8 mouse cellular contexts compared by ENCODE assay signal in the genomic region with DNA sequence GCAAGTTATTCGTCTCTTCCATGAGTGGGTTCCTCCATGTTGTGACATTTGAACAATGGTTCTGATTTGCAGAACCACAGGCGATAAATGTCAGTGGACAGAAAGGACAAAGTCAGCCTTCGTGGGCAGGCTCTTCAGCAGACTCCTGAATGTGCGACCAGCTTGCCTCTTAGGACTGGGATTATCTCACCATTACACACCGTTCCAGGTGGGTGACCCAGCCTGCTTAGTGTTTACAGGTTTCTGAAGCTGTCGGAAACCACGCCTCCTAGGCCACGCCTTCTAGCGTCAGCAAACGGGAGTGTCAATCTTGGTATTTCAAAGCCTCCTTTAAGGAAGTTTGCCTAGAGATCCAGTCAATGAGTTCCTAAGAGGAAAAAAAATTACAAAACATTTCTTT. TPM values are rescaled to one million over a fixed set of nuclear protein-coding genes. Genes with fewer than 3 reads are reported as not detected.
DNase-seq lines count a peak whose midpoint lies in the region; ATAC-seq and TF ChIP-seq lines count a peak whose summit lies in the region.

No protein-coding gene starts in this region.

- POLR2A ChIA-PET in Patski (lab: Charles Lee): no interaction called here

- no peak for TF ChIP-seq CTCF in Patski (IDR thresholded peaks at IDR 0.05)
- no peak; the same call in 1 of the 2 replicates for TF ChIP-seq CTCF in cerebellum, adult 2 months (IDR thresholded peaks at IDR 0.05; ENCODE audit: borderline replicate concordance, insufficient read depth, low read depth, low read length)

- H3K9ac ChIP-seq in forebrain, embryonic 16.5 days (replicated peaks; ENCODE audit: low read depth, low read length): peak overlapping the region; percentile 97
- peak overlapping the region; percentile 93 for H3K9ac ChIP-seq in hindbrain, embryonic 11.5 days (ENCODE audit: low read depth, low read length)

- peak; percentile 28; the same call in 1 of the 2 replicates for TF ChIP-seq POLR2A in cerebellum, adult 2 months (IDR thresholded peaks at IDR 0.05; ENCODE audit: borderline replicate concordance, insufficient read depth, low read length)

- no peaks in the 10 kb centered on the region for H3K27me3 ChIP-seq in Patski
- H3K27me3 ChIP-seq in cerebellum, adult 2 months (ENCODE audit: control insufficient read depth, insufficient read depth, low read length): no peaks in the 10 kb centered on the region
- no peaks in the 10 kb centered on the region for H3K27me3 ChIP-seq in forebrain, embryonic 16.5 days (replicated peaks; ENCODE audit: control insufficient read depth, insufficient read depth, low read length)
- no peaks in the 10 kb centered on the region for H3K27me3 ChIP-seq in hindbrain, embryonic 11.5 days (ENCODE audit: control insufficient read depth, insufficient read depth, low read length)

- peak overlapping the region; percentile 88 for H3K4me2 ChIP-seq in forebrain, embryonic 16.5 days (ENCODE audit: low read length)
- H3K4me2 ChIP-seq in hindbrain, embryonic 11.5 days (replicated peaks; ENCODE audit: low read depth, low read length): peak overlapping the region; percentile 78

- ATAC-seq in Patski: peak; percentile 11
- peak; percentile 14; the same call in 1 of the 2 replicates for ATAC-seq in forebrain, embryonic 16.5 days
- ATAC-seq in hindbrain, embryonic 11.5 days (ENCODE audit: low FRiP score): peak; percentile 28; the same call in 1 of the 2 replicates

- CTCF ChIA-PET in Patski (lab: Charles Lee): no interaction called here

- no peaks in the 10 kb centered on the region; the same call in 1 of the 2 replicates for H3K36me3 ChIP-seq in forebrain, embryonic 16.5 days (ENCODE audit: control insufficient read depth, insufficient read depth)
- H3K36me3 ChIP-seq in hindbrain, embryonic 11.5 days (ENCODE audit: control insufficient read depth, insufficient read depth, low read length): no peaks in the 10 kb centered on the region
- H3K36me3 ChIP-seq in macrophage (ENCODE audit: inconsistent target): no peaks in the 10 kb centered on the region; the same call in 1 of the 2 replicates

- no peak for DNase-seq in Patski (ENCODE audit: low read depth, low spot score)
- DNase-seq in cerebellum, adult 2 months: peak; percentile 62 to 66
- DNase-seq in hindbrain, embryonic 11.5 days (ENCODE audit: low spot score): peak; percentile 77
- DNase-seq in layer of hippocampus, postnatal 25 days (ENCODE audit: extremely low spot score in 1 of 2, low spot score in 1 of 2): peak; percentile 15 to 35
- DNase-seq in right cerebral cortex, postnatal 10 days (ENCODE audit: low spot score in 2 of 2): peak; percentile 53 to 56
- DNase-seq in Muller cell, postnatal 12 days (ENCODE audit: inconsistent ontology term): no peak

- H3K27ac ChIP-seq in cerebellum, adult 2 months (ENCODE audit: insufficient read depth, low read length): peak overlapping the region; percentile 86
- H3K27ac ChIP-seq in forebrain, embryonic 16.5 days (ENCODE audit: low read length): peak overlapping the region; percentile 91
- H3K27ac ChIP-seq in hindbrain, embryonic 11.5 days (ENCODE audit: low read depth, low read length): peak overlapping the region; percentile 93
- H3K27ac ChIP-seq in macrophage: peak overlapping the region; percentile 64

- H3K4me1 ChIP-seq in cerebellum, adult 2 months (ENCODE audit: control insufficient read depth, insufficient read depth, low read length): peaks cover 5% of the 10 kb centered on the region
- peaks cover 21% of the 10 kb centered on the region for H3K4me1 ChIP-seq in forebrain, embryonic 16.5 days (replicated peaks; ENCODE audit: control insufficient read depth, insufficient read depth, low read length)
- H3K4me1 ChIP-seq in hindbrain, embryonic 11.5 days (replicated peaks; ENCODE audit: control insufficient read depth, insufficient read depth, low read length): no peaks in the 10 kb centered on the region

- peak overlapping the region; percentile 92 for H3K4me3 ChIP-seq in cerebellum, adult 2 months (replicated peaks; ENCODE audit: insufficient read depth, low read depth, low read length)
- peak overlapping the region; percentile 93 for H3K4me3 ChIP-seq in forebrain, embryonic 16.5 days (replicated peaks; ENCODE audit: low read length)
- H3K4me3 ChIP-seq in hindbrain, embryonic 11.5 days (ENCODE audit: low read depth, low read length): peak overlapping the region; percentile 88
- H3K4me3 ChIP-seq in macrophage (ENCODE audit: inconsistent target): peak overlapping the region; percentile 42

- no peaks in the 10 kb centered on the region for H3K9me3 ChIP-seq in forebrain, embryonic 16.5 days (ENCODE audit: control insufficient read depth, low read length)
- no peaks in the 10 kb centered on the region for H3K9me3 ChIP-seq in hindbrain, embryonic 11.5 days (ENCODE audit: control insufficient read depth, low read length)

- WGBS in cerebellum, adult 2 months: 3% methylated on average over 10 of the region's 10 CpGs
- WGBS in forebrain, embryonic 16.5 days: under 1% methylated on average over 10 of the region's 10 CpGs
- WGBS in hindbrain, embryonic 11.5 days: 2% methylated on average over 10 of the region's 10 CpGs
- 1% methylated on average over 10 of the region's 10 CpGs for WGBS in macrophage (ENCODE audit: missing documents)

- H3K79me2 ChIP-seq in macrophage (ENCODE audit: inconsistent target): peaks cover 39% of the 10 kb centered on the region

- in situ Hi-C loops in Patski (cut with MboI; ENCODE audit: low pct_unique_long_range_greater_than_20kb): loop anchor here (25.0 kb wide), 1 partner anchor 378 kb away; a partner anchor contains a TSS

RNA-seq across cellular contexts. Expression of a gene that starts 0.7 kb away (rescaled TPM):
- 38.6 TPM for polyA plus RNA-seq in Patski (2021)
- 93.8 and 98.9 TPM in 2 replicates for polyA plus RNA-seq in cerebellum, adult 2 months (2012; rRNA removed)
- 84.5 and 84.7 TPM in 2 replicates for polyA plus RNA-seq in forebrain, embryonic 16.5 days (2015; fragmentation: Nextera tagmentation; extraction: Ambion mirVana)
- 67.1 and 73.3 TPM in 2 replicates for polyA plus RNA-seq in hindbrain, embryonic 11.5 days (2014; fragmentation: Nextera tagmentation; extraction: Ambion mirVana)
- total RNA-seq in layer of hippocampus, postnatal 25 days (2021): 100 to 1,000 TPM; 136 to 139 TPM
- 100 to 1,000 TPM in 15 of 26 experiments, 10 to 100 TPM in 11; 47.5 to 191 (median 103) TPM for total RNA-seq in macrophage (2018; cell fraction: chromatin; rRNA removed)
- 10 to 100 TPM; 36.2 to 76.3 (median 60.7) TPM for total RNA-seq in macrophage (2018; cell fraction: cytosol; rRNA removed)
- 100 to 1,000 TPM in 8 of 26 experiments, 10 to 100 TPM in 18; 58.7 to 168 (median 89.6) TPM for total RNA-seq in macrophage (2018; cell fraction: nucleus; rRNA removed)
- 45.5 to 50.0 TPM (median 48.2 TPM) in 3 replicates for polyA plus RNA-seq in macrophage (2018)

Comparison
In these comparisons a context has a peak if more than half of its experiments do, and no peak if none do; other contexts are left out.
1. DNase-seq: peak in cerebellum, adult 2 months (2 of 2), hindbrain, embryonic 11.5 days (single experiment), layer of hippocampus, postnatal 25 days (2 of 2) and right cerebral cortex, postnatal 10 days (2 of 2); none in Patski (single experiment) and Muller cell, postnatal 12 days (single experiment).
2. H3K4me3 ChIP-seq: peak in every context shown above with its lines; median percentile 93 in forebrain, embryonic 16.5 days; 92 in cerebellum, adult 2 months; 88 in hindbrain, embryonic 11.5 days; 42 in macrophage.
3. Peak in every context shown above with its lines, with median percentiles within 50 percentile points of each other: ATAC-seq and H3K27ac ChIP-seq.